Mouse (Mus musculus) gonadal fat pad, adult 2 months (tissue): ENCODE results near the gene Cd5. TPM values are rescaled to one million over a fixed set of nuclear protein-coding genes. Genes with fewer than 3 reads are reported as not detected.

Source experiments
- DNase-seq: peaks from one replicate; pipeline ENCODE4 v3.0.0-alpha.2; 2012; ENCODE audit warnings: low read depth
- polyA plus RNA-seq: library from polyadenylated mRNA; depleted of rRNA; stranded (reverse); fragments of >200 nt; gene quantifications from 2 replicates; pipeline ENCODE4 v1.2.3, GENCODE M21; 2012; rRNA removed

The Cd5 gene
- polyA plus RNA-seq: 0.80 and 0.92 TPM in 2 replicates

- no peak for DNase-seq
Observed at GRCm38 (mm10) chr19:10738811-10739210, at the start of gene Cd5. TSS of gene Cd5 (minus strand) at chr19:10739002.

GRCm38 (mm10) chr19:10788242-10788641 is 49.4 kb upstream of the Cd5 start:
- DNase-seq: no peak

- DNase-seq: no peak
Observed at GRCm38 (mm10) chr19:10787406-10787805, 48.6 kb upstream of the Cd5 start.

- no peak for DNase-seq
Observed at GRCm38 (mm10) chr19:10786753-10787152, 48.0 kb upstream of the Cd5 start.

- no peak for DNase-seq
Observed at GRCm38 (mm10) chr19:10784796-10785459, 46.1 kb upstream of the Cd5 start.

GRCm38 (mm10) chr19:10784061-10784460 is 45.3 kb upstream of the Cd5 start:
- no peak for DNase-seq

- no peak for DNase-seq
Observed at GRCm38 (mm10) chr19:10783168-10783567, 44.4 kb upstream of the Cd5 start.

GRCm38 (mm10) chr19:10781641-10782040 is 42.8 kb upstream of the Cd5 start:
- DNase-seq: no peak

- DNase-seq: no peak
Observed at GRCm38 (mm10) chr19:10776906-10777305, 38.1 kb upstream of the Cd5 start.

- DNase-seq: no peak
Observed at GRCm38 (mm10) chr19:10774141-10774540, 35.3 kb upstream of the Cd5 start.

- DNase-seq: no peak
Observed at GRCm38 (mm10) chr19:10773384-10773783, 34.6 kb upstream of the Cd5 start.

- no peak for DNase-seq
Observed at GRCm38 (mm10) chr19:10772866-10773265, 34.1 kb upstream of the Cd5 start.

- no peak for DNase-seq
Observed at GRCm38 (mm10) chr19:10771995-10772394, 33.2 kb upstream of the Cd5 start.

GRCm38 (mm10) chr19:10769429-10770195 is 30.8 kb upstream of the Cd5 start:
- DNase-seq: no peak

GRCm38 (mm10) chr19:10768694-10769428 is 30.1 kb upstream of the Cd5 start:
- DNase-seq: no peak

GRCm38 (mm10) chr19:10767631-10768030 is 28.8 kb upstream of the Cd5 start:
- DNase-seq: no peak

- DNase-seq: no peak
Observed at GRCm38 (mm10) chr19:10763381-10764031, 24.7 kb upstream of the Cd5 start.

- DNase-seq: no peak
Observed at GRCm38 (mm10) chr19:10762468-10762867, 23.7 kb upstream of the Cd5 start.

GRCm38 (mm10) chr19:10761794-10762415 is 23.1 kb upstream of the Cd5 start:
- DNase-seq: no peak

GRCm38 (mm10) chr19:10759983-10760831 is 21.4 kb upstream of the Cd5 start:
- no peak for DNase-seq

GRCm38 (mm10) chr19:10759525-10759924 is 20.7 kb upstream of the Cd5 start:
- no peak for DNase-seq
